Mouse (Mus musculus) liver, embryonic 16.5 days (tissue): Measurements from ENCODE around the gene Serpind1. TPM values are rescaled to one million over a fixed set of nuclear protein-coding genes. Genes with fewer than 3 reads are reported as not detected.

Experiments
- ATAC-seq: fragments of 200-750 bp; cut with Nextera tagmentation; 2 replicates; pipeline ENCODE4 v1.8.0; 2017; ENCODE audit warnings: low read depth, mild to moderate bottlenecking, moderate number of reproducible peaks, moderate library complexity
- H3K27ac ChIP-seq: fragments of 300-500 bp; sonication (generic); 2 replicates; pipeline ENCODE4 v1.5.1; 2014; ENCODE audit warnings: mild to moderate bottlenecking, low read length
- H3K27me3 ChIP-seq: fragments of 300-500 bp; sonication (generic); 2 replicates; pipeline ENCODE4 v1.6.1; 2014; ENCODE audit warnings: low read depth, low read length, mixed read lengths; ENCODE audit not compliant: control insufficient read depth, insufficient read depth
- H3K36me3 ChIP-seq: fragments of 300-500 bp; sonication (generic); 2 replicates; pipeline ENCODE4 v1.6.1; 2014; ENCODE audit warnings: mild to moderate bottlenecking; ENCODE audit not compliant: control insufficient read depth, insufficient read depth
- H3K4me1 ChIP-seq: fragments of 300-500 bp; sonication (generic); 2 replicates; pipeline ENCODE4 v1.6.1; 2014; ENCODE audit warnings: low read depth, low read length, mixed read lengths; ENCODE audit not compliant: control insufficient read depth
- H3K4me2 ChIP-seq: fragments of 300-500 bp; sonication (generic); 2 replicates; pipeline ENCODE4 v1.6.1; 2014; ENCODE audit warnings: low read depth, low read length, mixed read lengths
- H3K4me3 ChIP-seq: fragments of 300-500 bp; sonication (generic); 2 replicates; pipeline ENCODE4 v1.5.1; 2014; ENCODE audit warnings: low read depth, mild to moderate bottlenecking, low read length
- H3K9ac ChIP-seq: fragments of 300-500 bp; sonication (generic); 2 replicates; pipeline ENCODE4 v1.6.1; 2014; ENCODE audit warnings: low read depth, low read length
- H3K9me3 ChIP-seq: fragments of 300-500 bp; sonication (generic); replicated peaks from 2 replicates; pipeline ENCODE4 v1.6.1; 2016; ENCODE audit warnings: low read length; ENCODE audit not compliant: control insufficient read depth
- WGBS: fragments of 180-500 bp; shearing (Covaris S2); extraction: QIAGEN DNeasy Blood & Tissue Kit; methylation state at CpG from one replicate; pipeline ENCODE4 v1.1.7; 2014; ENCODE audit not compliant: insufficient replicate concordance; 5-methylcytosine and 5-hydroxymethylcytosine counted together
- polyA plus RNA-seq: library from polyadenylated mRNA; unstranded; fragments of >200 nt; fragmentation: Nextera tagmentation; extraction: Ambion mirVana; gene quantifications from 2 replicates; pipeline ENCODE4 v1.2.1, GENCODE M21; 2015

Gene Serpind1
- polyA plus RNA-seq = 242 and 251 TPM in 2 replicates

- H3K27ac ChIP-seq = peak within 1 kb of the TSS; percentile 35
- H3K9me3 ChIP-seq = no peaks in the 10 kb centered on the region
- H3K27me3 ChIP-seq = no peaks in the 10 kb centered on the region
- H3K4me1 ChIP-seq = no peaks in the 10 kb centered on the region
- no peak within 1 kb of the TSS for H3K9ac ChIP-seq
- no peak within 1 kb of the TSS for H3K4me2 ChIP-seq
- H3K36me3 ChIP-seq = no peaks in the 10 kb centered on the region
- ATAC-seq = peak; percentile 81
- peak within 1 kb of the TSS; percentile 33 for H3K4me3 ChIP-seq
- 50% methylated on average over 2 of the region's 2 CpGs for WGBS
Measured at GRCm38 (mm10) chr16:17331116-17331515, at the start of gene Serpind1. Gene Serpind1, plus strand, starts transcription at chr16:17331371.

GRCm38 (mm10) chr16:17283151-17283550, 48.0 kb upstream of the Serpind1 start:
- WGBS = 80% methylated on average over 6 of the region's 6 CpGs
- Histone ChIP-seq H3K9me3 (no peaks in the 10 kb centered on the region), H3K9ac (no peak overlapping the region), H3K4me1 (no peaks in the 10 kb centered on the region; the same call in 1 of the 2 replicates), H3K4me3 (no peak overlapping the region), H3K4me2 (no peak overlapping the region), H3K36me3 (no peaks in the 10 kb centered on the region; the same call in 1 of the 2 replicates), H3K27me3 (peaks cover 9% of the 10 kb centered on the region), H3K27ac (no peak overlapping the region)
- ATAC-seq = no peak

DNA sequence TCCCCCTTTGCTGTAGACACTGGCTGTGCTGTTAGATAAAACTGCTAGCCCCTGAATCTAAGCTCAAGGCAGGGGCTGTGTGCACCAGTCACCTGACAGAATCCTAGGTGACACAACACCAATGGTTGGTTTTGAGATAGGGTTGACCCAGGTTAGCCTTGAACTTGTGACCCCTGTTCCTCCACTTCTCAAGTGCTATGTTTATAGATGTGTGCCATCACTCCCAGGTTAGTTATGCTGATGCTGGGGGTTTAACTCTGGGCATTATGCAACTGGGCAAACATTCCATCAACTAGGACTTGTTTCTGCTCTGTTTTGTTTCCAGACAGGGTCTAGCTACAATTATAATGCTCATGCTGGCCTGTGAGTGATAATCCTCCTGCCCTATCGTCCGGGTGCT, 44.1 kb upstream of the Serpind1 start:
- Histone ChIP-seq H3K4me3 (no peak overlapping the region), H3K9me3 (no peaks in the 10 kb centered on the region), H3K9ac (no peak overlapping the region), H3K27me3 (no peaks in the 10 kb centered on the region), H3K4me2 (no peak overlapping the region), H3K4me1 (no peaks in the 10 kb centered on the region), H3K36me3 (no peaks in the 10 kb centered on the region; the same call in none of the 2 replicates), H3K27ac (no peak overlapping the region)
- ATAC-seq = peak; percentile 77
- 63% methylated on average over 2 of the region's 2 CpGs for WGBS

DNA sequence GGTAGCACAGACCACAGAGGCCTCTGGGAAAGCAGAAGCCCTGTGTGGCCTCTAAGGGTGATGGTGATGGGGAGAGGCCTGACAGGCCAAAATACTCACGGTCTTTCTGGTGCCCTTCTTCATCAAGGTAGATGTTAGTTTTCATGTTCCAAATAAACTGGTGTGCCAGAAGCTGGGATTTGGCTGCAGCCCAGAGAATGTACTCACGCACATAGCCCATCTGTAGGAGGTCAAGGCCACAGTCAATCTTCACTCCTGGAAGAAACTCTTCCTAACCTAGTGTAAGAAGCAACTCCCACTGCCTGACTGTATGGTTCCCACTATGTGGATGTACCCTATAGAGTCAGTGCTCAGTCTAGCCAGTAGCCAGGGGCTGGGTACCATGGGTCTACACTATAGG, 40.2 kb upstream of the Serpind1 start:
- Histone ChIP-seq H3K36me3 (peaks cover 5% of the 10 kb centered on the region), H3K27ac (no peak overlapping the region), H3K9ac (no peak overlapping the region), H3K27me3 (no peaks in the 10 kb centered on the region), H3K4me1 (no peaks in the 10 kb centered on the region), H3K4me2 (no peak overlapping the region), H3K9me3 (no peaks in the 10 kb centered on the region), H3K4me3 (no peak overlapping the region)
- no peak for ATAC-seq
- 80% methylated on average over 2 of the region's 2 CpGs for WGBS

DNA sequence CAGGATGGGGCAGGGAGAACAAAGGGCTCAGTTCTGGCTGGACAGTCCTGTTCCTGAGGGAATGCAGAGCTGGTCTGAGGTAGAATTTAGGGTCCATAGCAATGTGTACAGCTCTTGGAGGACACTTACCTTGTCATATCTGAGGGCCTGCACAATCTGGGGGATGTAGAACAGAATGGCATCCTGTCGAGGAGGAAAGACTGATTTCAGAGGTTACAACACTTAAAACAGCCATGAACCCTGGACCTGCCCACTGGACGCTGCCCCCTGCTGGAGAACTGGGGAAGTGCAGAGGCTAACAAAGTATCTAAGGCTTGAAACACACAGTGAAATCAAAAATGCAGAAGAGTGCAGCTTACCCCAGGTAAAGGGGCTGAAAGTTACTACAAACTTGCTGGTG, 38.4 kb upstream of the Serpind1 start:
- Histone ChIP-seq H3K4me2 (no peak overlapping the region), H3K4me3 (no peak overlapping the region), H3K9me3 (no peaks in the 10 kb centered on the region), H3K27me3 (no peaks in the 10 kb centered on the region), H3K9ac (no peak overlapping the region), H3K36me3 (peaks cover 10% of the 10 kb centered on the region), H3K4me1 (no peaks in the 10 kb centered on the region), H3K27ac (no peak overlapping the region)
- ATAC-seq = no peak
- 0% methylated on average over 2 of the region's 2 CpGs for WGBS

- Histone ChIP-seq H3K4me1 (no peaks in the 10 kb centered on the region), H3K36me3 (peaks cover 6% of the 10 kb centered on the region), H3K4me2 (no peak overlapping the region), H3K4me3 (no peak overlapping the region), H3K9ac (no peak overlapping the region), H3K9me3 (no peaks in the 10 kb centered on the region), H3K27me3 (no peaks in the 10 kb centered on the region), H3K27ac (no peak overlapping the region)
- no peak for ATAC-seq
- WGBS = 73% methylated on average over 3 of the region's 3 CpGs
Measured at GRCm38 (mm10) chr16:17300818-17301217, 30.4 kb upstream of the Serpind1 start.

DNA sequence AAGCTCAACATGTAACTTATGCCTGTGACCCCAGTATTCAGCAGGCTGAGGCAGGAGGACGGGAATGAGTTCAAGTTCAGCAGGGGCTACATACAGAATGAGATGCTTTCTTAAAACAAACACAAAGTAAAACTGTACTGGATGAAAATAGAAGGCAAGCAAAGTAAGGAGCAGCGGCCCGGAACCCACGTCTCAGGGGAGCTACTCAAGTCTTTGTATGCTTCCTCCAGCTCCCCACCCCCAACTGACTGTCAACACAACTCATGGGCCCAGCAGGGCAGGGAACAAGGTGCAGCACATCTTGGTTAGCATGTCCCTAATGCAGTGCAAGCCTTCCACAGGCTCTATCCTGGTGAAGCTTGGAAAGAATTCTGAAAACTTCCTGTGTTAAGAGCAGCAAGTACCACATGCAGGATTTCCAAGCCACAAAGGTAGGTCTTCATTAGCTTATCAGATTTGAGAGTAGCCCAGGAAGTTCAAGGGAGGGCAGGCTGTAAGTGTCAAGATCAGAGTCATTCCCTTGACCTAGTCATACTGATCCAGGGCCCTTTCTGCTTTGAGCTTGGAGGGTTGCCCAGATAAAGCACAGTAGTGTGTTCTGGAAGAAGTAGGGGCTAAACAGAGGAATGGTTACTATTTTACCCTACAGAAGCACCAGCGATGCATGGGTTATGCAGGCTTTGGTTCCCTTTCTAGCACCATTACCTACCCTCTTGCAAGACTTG, 27.5 kb upstream of the Serpind1 start:
- ATAC-seq = no peak
- H3K4me2 ChIP-seq = no peak overlapping the region
- H3K4me1 ChIP-seq = no peaks in the 10 kb centered on the region
- H3K4me3 ChIP-seq = no peak overlapping the region
- 74% methylated on average over 5 of the region's 5 CpGs for WGBS
- no peaks in the 10 kb centered on the region for H3K27me3 ChIP-seq
- H3K36me3 ChIP-seq = peaks cover 4% of the 10 kb centered on the region
- H3K9me3 ChIP-seq = no peaks in the 10 kb centered on the region
- H3K27ac ChIP-seq = no peak overlapping the region
- H3K9ac ChIP-seq = no peak overlapping the region

DNA sequence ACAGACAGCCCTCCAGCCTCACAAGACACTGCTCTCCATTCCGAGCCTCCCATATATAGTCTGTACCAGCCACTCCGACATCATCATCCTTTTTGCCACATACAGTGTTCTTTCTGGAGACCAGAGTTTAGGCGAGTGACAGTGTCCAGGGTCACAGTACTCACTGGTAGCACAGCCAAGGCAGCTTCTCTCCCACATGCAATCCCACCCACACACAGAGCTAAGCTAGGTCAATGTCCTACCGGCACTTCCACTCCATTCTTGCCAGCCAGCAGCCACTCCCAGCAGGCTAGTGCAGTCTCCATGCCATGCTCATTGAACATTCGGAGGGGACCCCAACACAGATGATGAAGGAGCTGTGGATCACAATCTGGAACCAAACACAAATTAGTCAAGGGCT, 23.7 kb upstream of the Serpind1 start:
- 77% methylated on average over 5 of the region's 5 CpGs for WGBS
- Histone ChIP-seq H3K27ac (no peak overlapping the region), H3K36me3 (peaks cover 4% of the 10 kb centered on the region)

GRCm38 (mm10) chr16:17309036-17309435, 22.1 kb upstream of the Serpind1 start:
- ATAC-seq = no peak
- WGBS = 89% methylated on average over 10 of the region's 10 CpGs

More for the DNA sequence above, 23.7 kb upstream of the Serpind1 start:
- Histone ChIP-seq H3K27me3 (no peaks in the 10 kb centered on the region), H3K9me3 (no peaks in the 10 kb centered on the region), H3K4me1 (no peaks in the 10 kb centered on the region), H3K9ac (no peak overlapping the region), H3K4me2 (no peak overlapping the region), H3K4me3 (no peak overlapping the region)
- peak; percentile 69 for ATAC-seq

More at GRCm38 (mm10) chr16:17309036-17309435, 22.1 kb upstream of the Serpind1 start:
- peaks cover 4% of the 10 kb centered on the region; the same call in 1 of the 2 replicates for H3K36me3 ChIP-seq
- no peak overlapping the region for H3K27ac ChIP-seq
- no peaks in the 10 kb centered on the region for H3K4me1 ChIP-seq
- H3K9ac ChIP-seq = no peak overlapping the region
- H3K4me3 ChIP-seq = no peak overlapping the region
- no peaks in the 10 kb centered on the region for H3K9me3 ChIP-seq
- H3K4me2 ChIP-seq = no peak overlapping the region
- no peaks in the 10 kb centered on the region for H3K27me3 ChIP-seq
